Mouse (Mus musculus) C2C12 (cell line): ENCODE results near the gene Gm9821. TPM values are rescaled to one million over a fixed set of nuclear protein-coding genes. Genes with fewer than 3 reads are reported as not detected.
A peak's percentile ranks its signal among the peaks of the same experiment; 100 is the strongest.

Source experiments
- H3K27me3 ChIP-seq: one replicate; pipeline ENCODE4 v1.6.1; 2011; ENCODE audit not compliant: control insufficient read depth, insufficient read depth, insufficient read length
- H3K36me3 ChIP-seq: one replicate; pipeline ENCODE4 v1.6.1; 2011; ENCODE audit not compliant: control insufficient read depth, insufficient read depth
- H3K4me3 ChIP-seq: one replicate; pipeline ENCODE4 v1.5.1; 2011; ENCODE audit warnings: mild to moderate bottlenecking, control low read depth; ENCODE audit not compliant: poor library complexity, insufficient read depth, severe bottlenecking
- H3K79me2 ChIP-seq: one replicate; pipeline ENCODE4 v1.6.1; 2011; ENCODE audit not compliant: control insufficient read depth, insufficient read depth
- H3K79me3 ChIP-seq: one replicate; pipeline ENCODE4 v1.6.1; 2011; ENCODE audit warnings: low read depth, control low read depth
- H3ac ChIP-seq: one replicate; pipeline ENCODE3; 2011; ENCODE audit warnings: low read depth; ENCODE audit not compliant: control insufficient read depth, insufficient read length
- CEBPB ChIP-seq: IDR thresholded peaks from one replicate; pipeline ENCODE4 v1.6.1; 2011; ENCODE audit warnings: low read depth, mild to moderate bottlenecking, control low read depth, moderate library complexity
- CTCF ChIP-seq: IDR thresholded peaks from one replicate; pipeline ENCODE4 v1.5.1; 2011; ENCODE audit not compliant: control insufficient read depth, insufficient read depth, insufficient read length
- FOSL1 ChIP-seq: IDR thresholded peaks from one replicate; pipeline ENCODE4 v1.8.0; 2011; ENCODE audit warnings: mild to moderate bottlenecking, low read length; ENCODE audit not compliant: poor library complexity, insufficient read depth, severe bottlenecking
- MAX ChIP-seq: IDR thresholded peaks from one replicate; pipeline ENCODE4 v1.6.1; 2011; ENCODE audit warnings: mild to moderate bottlenecking, control low read depth
- MYOD1 ChIP-seq: IDR thresholded peaks from one replicate; pipeline ENCODE4 v1.6.1; 2011; ENCODE audit warnings: low read depth; ENCODE audit not compliant: control insufficient read depth, insufficient read length
- MYOG ChIP-seq: IDR thresholded peaks from one replicate; pipeline ENCODE4 v1.6.1; 2011; ENCODE audit not compliant: control insufficient read depth, insufficient read length; ENCODE audit errors: extremely low read depth
- USF1 ChIP-seq: IDR thresholded peaks from one replicate; pipeline ENCODE4 v1.6.1; 2011; ENCODE audit warnings: low read depth, mild to moderate bottlenecking, control low read depth, moderate library complexity
- polyA plus RNA-seq: library from polyadenylated mRNA; unstranded; fragments of >200 nt; fragmentation: generic; extraction: Trizol; gene quantifications from one replicate; pipeline ENCODE4 v1.2.1, GENCODE M21; 2012; ENCODE audit warnings: missing spikeins

Gm9821 gene
- polyA plus RNA-seq, 1 experiment, result 0.43 TPM

- Histone ChIP-seq H3K79me2 (peaks cover 88% of the 10 kb centered on the region), H3K36me3 (peaks cover 3% of the 10 kb centered on the region), H3K27me3 (no peaks in the 10 kb centered on the region), H3K4me3 (no peak overlapping the region), H3K79me3 (peaks cover 21% of the 10 kb centered on the region), H3ac (no peak overlapping the region)
- TF ChIP-seq USF1 (no peak), MYOD1 (no peak), CEBPB (no peak), MAX (no peak), CTCF (no peak), FOSL1 (no peak), MYOG (no peak)
Measured at GRCm38 (mm10) chr2:91955875-91956274, 10.4 kb downstream of the Gm9821 start.

GRCm38 (mm10) chr2:91957096-91957495, 11.6 kb downstream of the Gm9821 start:
- Histone ChIP-seq H3K27me3 (no peaks in the 10 kb centered on the region), H3K36me3 (peaks cover 3% of the 10 kb centered on the region), H3K4me3 (no peak overlapping the region), H3K79me3 (peaks cover 29% of the 10 kb centered on the region), H3ac (no peak overlapping the region), H3K79me2 (peaks cover 91% of the 10 kb centered on the region)
- TF ChIP-seq MAX (no peak), USF1 (no peak), MYOG (no peak), CEBPB (no peak), CTCF (no peak), FOSL1 (no peak), MYOD1 (no peak)

GRCm38 (mm10) chr2:91958049-91958448, 12.5 kb downstream of the Gm9821 start:
- Histone ChIP-seq H3ac (no peak overlapping the region), H3K27me3 (no peaks in the 10 kb centered on the region), H3K79me2 (peaks cover 99% of the 10 kb centered on the region), H3K4me3 (no peak overlapping the region), H3K79me3 (peaks cover 34% of the 10 kb centered on the region), H3K36me3 (peaks cover 3% of the 10 kb centered on the region)
- TF ChIP-seq MYOG (no peak), FOSL1 (no peak), USF1 (no peak)

- no peak for TF ChIP-seq USF1
- TF ChIP-seq CTCF, result peak; percentile 61
- TF ChIP-seq MAX, result no peak
- no peak for TF ChIP-seq MYOD1
- TF ChIP-seq FOSL1, result no peak
- no peaks in the 10 kb centered on the region for H3K27me3 ChIP-seq
- peaks cover 34% of the 10 kb centered on the region for H3K79me3 ChIP-seq
- peaks cover 93% of the 10 kb centered on the region for H3K79me2 ChIP-seq
- peaks cover 3% of the 10 kb centered on the region for H3K36me3 ChIP-seq
- no peak overlapping the region for H3K4me3 ChIP-seq
- H3ac ChIP-seq, result no peak overlapping the region
Measured at GRCm38 (mm10) chr2:91958701-91959457, 13.4 kb downstream of the Gm9821 start.

- H3K27me3 ChIP-seq, result no peaks in the 10 kb centered on the region
- H3K79me2 ChIP-seq, result peaks cover 84% of the 10 kb centered on the region
- no peak overlapping the region for H3ac ChIP-seq
- peaks cover 3% of the 10 kb centered on the region for H3K36me3 ChIP-seq
- H3K79me3 ChIP-seq, result peaks cover 34% of the 10 kb centered on the region
- H3K4me3 ChIP-seq, result no peak overlapping the region
- TF ChIP-seq CTCF (no peak), MYOG (no peak), MYOD1 (no peak), USF1 (no peak), FOSL1 (no peak)
Measured at GRCm38 (mm10) chr2:91959544-91960410, 14.3 kb downstream of the Gm9821 start.

DNA sequence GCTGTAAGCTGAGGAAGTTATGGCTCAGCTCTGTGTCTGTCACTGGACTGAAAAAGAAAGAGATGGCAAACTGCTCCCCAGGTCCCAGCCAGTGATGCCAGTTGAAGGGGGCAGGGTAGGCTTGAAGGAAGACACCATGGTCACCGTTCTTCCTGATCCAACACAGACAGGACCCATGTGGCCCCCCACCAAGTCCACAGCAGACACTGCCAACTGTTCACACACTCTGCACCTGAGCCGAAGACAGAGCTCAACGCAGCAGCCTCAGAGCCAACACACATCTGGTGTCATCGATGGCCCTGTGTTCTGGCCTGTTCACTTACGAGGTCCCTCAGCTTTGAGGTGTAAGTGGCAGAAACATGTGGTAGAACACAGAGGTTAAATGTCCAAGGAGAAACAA, 15.0 kb downstream of the Gm9821 start:
- Histone ChIP-seq H3K4me3 (no peak overlapping the region), H3K79me2 (peaks cover 77% of the 10 kb centered on the region), H3K36me3 (peaks cover 3% of the 10 kb centered on the region), H3ac (no peak overlapping the region), H3K27me3 (no peaks in the 10 kb centered on the region), H3K79me3 (peaks cover 32% of the 10 kb centered on the region)
- no peak for TF ChIP-seq MAX
- TF ChIP-seq MYOG, result no peak
- TF ChIP-seq MYOD1, result no peak
- no peak for TF ChIP-seq CTCF
- TF ChIP-seq FOSL1, result no peak
- no peak for TF ChIP-seq USF1
- no peak for TF ChIP-seq CEBPB
